Mouse (Mus musculus): Measurements from ENCODE around the gene Glb1.

DNA sequence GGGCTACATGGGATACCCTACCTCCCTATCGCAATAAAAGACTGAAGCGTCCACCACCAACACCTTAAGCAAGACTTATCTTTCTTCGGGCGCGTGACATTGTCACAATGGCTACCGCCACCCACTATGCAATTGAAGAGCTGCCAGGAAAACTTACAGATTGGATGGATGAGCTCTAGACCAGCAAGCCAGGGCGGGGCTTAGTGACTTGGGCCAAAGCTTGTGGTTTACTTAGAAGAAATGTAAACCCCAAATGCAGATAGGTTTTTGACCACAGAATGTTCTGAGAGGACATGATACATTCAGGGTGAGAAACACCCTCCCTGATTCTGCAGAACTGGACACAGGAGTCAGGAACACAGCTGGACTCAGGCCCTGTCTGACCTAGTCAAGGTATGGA lies 100.2 kb downstream of the Glb1 start:
- TF ChIP-seq CTCF (IDR thresholded peaks at IDR 0.05; ENCODE audit: low read depth), result no peak
- TF ChIP-seq EP300 (IDR thresholded peaks at IDR 0.05; ENCODE audit: low read depth), result no peak
